Mouse (Mus musculus): ENCODE data around the gene Camk1.

Gene Camk1

DNA sequence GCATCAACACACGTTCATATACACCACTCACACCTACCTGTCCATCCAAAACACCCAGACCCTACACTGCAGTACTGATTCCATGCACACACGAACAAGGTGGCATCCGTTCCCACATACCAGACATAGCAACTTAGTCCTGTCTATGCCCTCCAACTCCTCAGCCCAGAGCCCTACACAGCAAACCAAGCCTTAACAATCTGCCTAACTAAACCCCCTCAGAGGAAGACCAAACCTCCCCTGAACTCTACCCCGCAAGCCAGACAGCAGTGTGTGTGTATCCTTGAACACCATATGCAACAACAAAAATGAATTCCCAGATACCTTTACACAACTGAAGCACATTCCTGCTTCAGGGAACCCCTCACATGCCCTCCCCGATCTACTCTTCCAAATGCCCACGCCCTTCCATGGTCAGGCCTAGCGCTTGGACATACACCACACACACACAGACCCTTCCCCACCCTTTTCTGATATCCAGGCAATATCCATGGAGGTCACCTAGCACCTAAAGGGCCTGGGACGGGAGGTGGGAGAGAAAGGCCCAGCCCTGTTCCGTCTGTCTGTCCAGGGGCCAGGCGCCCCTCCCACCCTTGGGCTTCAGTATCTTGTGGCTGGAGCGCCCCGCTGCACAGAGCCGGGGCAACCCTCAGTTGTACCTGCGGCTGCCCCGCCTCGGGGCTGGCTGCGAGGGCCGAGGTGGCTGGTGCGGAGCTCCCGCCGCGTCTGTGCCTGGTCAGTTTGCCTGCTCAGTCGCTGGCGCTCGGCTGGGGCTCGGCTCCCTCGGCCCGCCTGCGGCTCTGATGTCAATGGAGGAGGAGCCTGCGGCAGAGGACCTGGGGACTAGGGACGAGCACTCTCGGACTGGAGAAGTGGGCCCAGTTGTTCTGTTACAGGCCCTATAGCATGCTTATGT, at the start of gene Camk1:
TSS of gene Camk1 (minus strand) at position 808 of the 916 bp plus-strand sequence.
- peak; percentile 83 to 92 for DNase-seq

- peak; percentile 39 to 63 for DNase-seq
These were observed 48.7 kb upstream of the Camk1 start for GRCm38 (mm10) chr6:113392387-113393071.

DNA sequence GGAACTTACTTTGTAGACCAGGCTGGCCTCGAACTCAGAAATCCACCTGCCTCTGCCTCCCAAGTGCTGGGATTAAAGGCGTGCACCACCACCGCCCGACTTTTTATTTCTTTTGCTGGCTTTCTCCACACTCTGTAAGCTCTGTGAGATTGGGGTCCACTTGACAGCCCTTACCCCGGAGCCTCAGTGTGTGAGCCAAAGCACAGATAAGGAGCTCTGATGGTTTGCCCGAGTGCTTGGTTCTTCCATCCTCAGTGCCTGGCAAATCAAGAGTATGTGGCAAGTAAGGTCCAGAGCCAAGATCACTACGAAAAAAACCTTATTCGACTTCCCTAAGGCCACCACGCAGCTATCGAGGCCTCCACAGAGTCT, 48.2 kb upstream of the Camk1 start:
- no peak for DNase-seq

DNA sequence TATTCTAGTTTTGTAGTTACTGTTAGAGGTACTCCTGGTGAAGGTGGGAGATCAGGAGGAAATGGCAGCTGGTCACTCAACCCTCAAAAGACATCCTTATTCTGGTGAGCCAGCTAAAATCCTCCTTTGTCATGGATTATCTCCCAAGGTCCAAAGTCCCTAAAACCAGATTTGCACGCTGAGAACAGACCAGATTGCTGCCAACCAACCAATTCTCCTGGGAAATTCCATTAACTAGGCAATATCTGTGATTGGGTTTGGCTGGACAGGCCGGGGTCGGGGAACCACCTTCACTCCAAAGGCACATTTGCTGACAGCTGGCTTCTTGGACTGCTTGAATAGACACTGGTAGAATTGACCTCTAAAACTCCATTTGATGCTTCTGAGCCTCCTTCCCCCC, 46.9 kb upstream of the Camk1 start:
- peak; percentile 19 to 53 for DNase-seq

GRCm38 (mm10) chr6:113388960-113389359, 45.2 kb upstream of the Camk1 start, which contains the start of gene Ttll3:
Gene Ttll3 (plus strand): TSS chr6:113389260.
- DNase-seq: no peak

- DNase-seq: no peak
These were observed 42.2 kb upstream of the Camk1 start for GRCm38 (mm10) chr6:113386025-113386424.

- no peak for DNase-seq
These were observed 41.5 kb upstream of the Camk1 start for GRCm38 (mm10) chr6:113385160-113385714.

GRCm38 (mm10) chr6:113384351-113384927, 40.7 kb upstream of the Camk1 start:
- DNase-seq: no peak

DNA sequence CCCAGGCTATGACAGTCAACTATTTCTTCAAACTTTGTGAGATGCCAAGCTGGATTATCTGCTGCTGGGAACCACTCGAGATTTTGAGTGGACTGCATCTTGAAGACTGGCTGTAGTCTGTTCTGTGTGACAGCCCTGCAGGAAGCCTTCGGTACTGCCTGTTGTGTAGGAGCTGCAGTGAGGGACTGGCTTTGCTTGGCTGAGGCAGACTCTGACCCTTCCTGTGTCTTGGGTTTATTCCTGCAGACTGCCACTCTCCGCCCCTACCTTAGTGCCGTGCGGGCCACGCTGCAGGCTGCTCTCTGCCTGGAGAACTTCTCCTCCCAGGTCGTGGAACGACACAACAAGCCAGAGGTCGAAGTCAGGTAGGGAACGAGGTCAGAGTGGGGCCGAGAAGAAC, 36.7 kb upstream of the Camk1 start:
- DNase-seq: peak; percentile 35 to 70

- DNase-seq: no peak
These were observed 35.5 kb upstream of the Camk1 start for GRCm38 (mm10) chr6:113379246-113379645.

- DNase-seq: peak; percentile 92 to 97
These were observed 34.0 kb upstream of the Camk1 start, which contains the start of the genes Tada3 and Arpc4 for GRCm38 (mm10) chr6:113377496-113378385. Gene Tada3 (minus strand): TSS chr6:113377883. Gene Arpc4 (plus strand): TSS chr6:113378115.

DNA sequence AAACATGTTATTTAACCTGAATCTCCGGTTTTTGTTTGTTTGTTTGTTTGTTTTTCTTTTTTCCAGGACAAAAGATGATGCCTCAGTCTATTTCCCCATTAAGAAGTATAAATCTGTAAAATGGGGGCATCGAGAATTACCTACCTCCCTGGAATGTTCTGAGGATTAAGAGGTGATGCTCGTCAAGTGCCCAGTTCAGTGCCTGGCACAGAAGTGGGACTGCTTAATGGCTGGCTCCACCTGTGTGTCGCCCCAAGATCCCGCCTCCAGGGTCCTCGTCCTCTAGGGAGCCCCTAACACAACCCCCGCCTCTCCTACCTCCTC, 33.4 kb upstream of the Camk1 start:
- DNase-seq: no peak

GRCm38 (mm10) chr6:113373491-113373890, 29.7 kb upstream of the Camk1 start:
- DNase-seq: no peak

DNA sequence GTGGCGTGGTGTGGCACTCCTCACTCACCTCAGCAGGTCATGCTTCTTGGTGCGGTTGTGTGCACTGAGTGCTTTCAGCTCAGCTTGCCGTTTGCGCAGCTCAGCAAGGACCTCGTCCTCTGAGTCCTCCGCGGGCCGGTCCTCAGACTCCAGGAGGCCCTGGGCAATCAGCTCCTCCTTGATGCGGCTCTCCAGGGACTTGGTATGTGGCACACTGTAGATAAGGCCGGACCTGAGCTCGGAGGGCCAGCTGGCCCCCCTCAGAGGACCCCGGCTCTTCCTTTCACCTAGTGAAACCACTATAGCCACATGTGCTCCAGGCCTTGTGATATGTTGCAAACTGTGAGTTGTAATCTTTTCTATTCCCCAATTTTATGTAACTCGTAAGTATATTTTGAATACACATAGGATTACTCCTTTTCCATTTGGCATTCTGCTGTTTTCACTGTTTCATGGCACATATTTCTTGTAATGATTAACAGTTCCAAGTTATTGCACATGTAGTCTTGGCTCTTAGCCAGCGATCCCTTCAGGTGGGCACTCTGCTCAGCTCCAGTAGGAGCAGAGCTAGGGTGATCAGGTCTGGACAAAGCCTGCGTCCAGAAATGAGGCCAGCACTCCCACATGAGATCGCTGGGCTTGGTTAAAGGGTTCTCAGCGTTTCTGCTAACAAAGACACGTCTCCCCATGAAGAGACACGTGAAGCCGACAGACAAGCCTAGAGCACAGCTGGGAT, 26.6 kb upstream of the Camk1 start:
- DNase-seq: peak in 1 of 2 experiments; percentile 24

- DNase-seq: no peak
These were observed 24.8 kb upstream of the Camk1 start for GRCm38 (mm10) chr6:113368577-113368976.

DNA sequence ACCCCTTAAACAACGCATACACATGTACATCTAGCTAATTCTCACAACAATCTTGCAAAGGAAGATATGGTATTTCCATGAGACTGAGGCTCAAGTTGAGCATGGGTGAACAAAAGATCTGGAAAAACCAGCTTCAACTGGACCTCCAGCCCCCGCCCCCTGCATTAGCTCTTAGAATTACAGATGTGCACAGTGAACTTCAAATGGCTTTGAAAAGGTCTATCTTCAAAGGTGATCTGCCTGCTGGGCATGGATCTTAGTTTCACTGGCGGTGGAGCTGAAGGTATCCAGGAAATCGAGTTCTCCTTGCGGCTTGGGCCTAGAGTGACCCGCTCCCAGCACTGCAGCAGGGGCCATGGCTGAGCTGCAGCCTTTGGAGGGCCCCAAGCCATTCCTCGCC, 24.3 kb upstream of the Camk1 start:
- no peak for DNase-seq

DNA sequence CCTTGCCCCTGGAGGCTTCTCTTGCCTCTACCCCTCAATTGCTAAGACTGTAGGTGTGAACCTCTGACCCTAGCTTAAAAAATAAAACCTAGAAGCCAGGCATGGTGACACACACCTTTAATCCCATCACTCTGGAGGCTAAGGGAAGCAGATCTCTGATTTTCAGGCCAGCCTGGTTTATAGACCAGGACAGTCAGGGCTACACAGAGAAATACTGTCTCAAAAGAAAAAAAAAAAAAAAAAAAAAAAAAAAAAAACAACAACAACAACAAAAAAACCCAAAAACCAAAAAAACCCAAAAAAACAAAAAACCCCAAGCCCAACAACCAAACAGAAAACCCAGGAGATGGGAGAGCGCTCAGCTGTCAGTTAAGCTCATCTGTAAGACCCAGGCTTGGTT, 23.8 kb upstream of the Camk1 start:
- DNase-seq: no peak

GRCm38 (mm10) chr6:113366639-113367038, 22.9 kb upstream of the Camk1 start:
- no peak for DNase-seq

DNA sequence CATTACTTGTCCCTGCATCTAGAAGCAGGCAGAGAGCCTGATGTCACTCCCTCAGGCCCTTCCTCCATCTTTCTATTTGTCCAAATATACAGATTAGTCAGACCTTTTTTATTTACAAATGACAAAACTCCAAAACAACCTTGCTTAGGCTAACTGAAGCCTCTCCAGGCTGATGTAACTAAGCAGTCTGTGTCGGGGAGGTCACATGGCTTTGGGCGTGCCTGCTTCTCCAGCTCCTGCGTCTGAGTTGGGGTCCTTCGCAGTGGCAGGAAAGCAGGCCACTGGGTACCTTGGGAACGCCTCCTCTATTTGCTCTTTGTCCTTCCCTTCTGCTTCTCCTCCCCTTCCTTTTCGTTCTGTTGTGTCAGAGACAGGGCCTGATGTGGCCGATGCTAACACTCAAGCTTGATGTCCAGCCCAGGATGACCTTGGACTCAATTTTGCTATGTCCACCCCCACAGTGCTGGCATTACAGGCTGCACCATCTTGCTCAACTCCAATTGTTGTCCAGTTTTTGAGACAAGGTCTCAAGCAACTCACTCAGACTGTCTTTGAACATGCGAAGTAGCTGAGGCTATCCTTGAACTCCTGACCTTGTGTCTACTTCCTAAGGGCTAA, 20.8 kb upstream of the Camk1 start:
- no peak for DNase-seq

GRCm38 (mm10) chr6:113362241-113362640, 18.5 kb upstream of the Camk1 start:
- no peak for DNase-seq

DNA sequence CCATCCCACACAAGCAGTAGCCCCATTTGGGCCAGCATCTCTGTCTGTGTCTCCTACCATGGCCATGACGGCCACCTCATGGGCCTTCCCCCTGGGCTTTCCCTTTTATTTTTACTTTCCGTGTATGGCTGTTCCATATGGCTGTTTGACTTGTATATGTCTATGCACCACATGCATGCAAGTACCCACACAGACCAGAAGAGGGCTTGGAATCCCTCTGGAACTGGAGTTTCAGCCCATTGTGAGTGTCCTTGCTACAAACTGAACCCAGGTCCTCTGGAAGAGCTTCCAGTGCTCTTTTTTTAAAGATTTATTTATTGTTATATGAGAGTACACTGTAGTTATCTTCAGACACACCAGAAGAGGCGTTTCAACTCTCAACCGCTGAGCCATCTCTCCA, 17.7 kb upstream of the Camk1 start:
- no peak for DNase-seq
